Mouse (Mus musculus) cerebral cortex, adult 2 months (tissue): ENCODE data around the gene Mcoln2.

Experiments used
- WGBS: fragments of 180-500 bp; shearing (Covaris S2); methylation state at CpG from one replicate; pipeline ENCODE4 v1.1.7; 2018; 5-methylcytosine and 5-hydroxymethylcytosine counted together

Gene Mcoln2

GRCm38 (mm10) chr3:146146131-146146530 is 3.5 kb upstream of the Mcoln2 start:
- WGBS, result 60% methylated on average over 5 of the region's 5 CpGs

- under 1% methylated on average over 26 of the region's 26 CpGs for WGBS
Measured at GRCm38 (mm10) chr3:146150058-146150400, 396 bp downstream of the Mcoln2 start.

GRCm38 (mm10) chr3:146150560-146150959 is 927 bp downstream of the Mcoln2 start:
- 39% methylated on average over 11 of the region's 11 CpGs for WGBS

- WGBS, result 94% methylated on average over 10 of the region's 10 CpGs
Measured at GRCm38 (mm10) chr3:146151328-146151727, 1.7 kb downstream of the Mcoln2 start.

- 93% methylated on average over 8 of the region's 8 CpGs for WGBS
Measured at GRCm38 (mm10) chr3:146151755-146152154, 2.1 kb downstream of the Mcoln2 start.

- WGBS, result 73% methylated on average over 8 of the region's 8 CpGs
Measured at GRCm38 (mm10) chr3:146152348-146152747, 2.7 kb downstream of the Mcoln2 start.

GRCm38 (mm10) chr3:146152913-146153312 is 3.3 kb downstream of the Mcoln2 start:
- 82% methylated on average over 2 of the region's 2 CpGs for WGBS

- 59% methylated on average over 12 of the region's 12 CpGs for WGBS
Measured at GRCm38 (mm10) chr3:146153862-146154611, 4.4 kb downstream of the Mcoln2 start.

GRCm38 (mm10) chr3:146155628-146156576 is 6.3 kb downstream of the Mcoln2 start:
- 86% methylated on average over 13 of the region's 13 CpGs for WGBS

- 84% methylated on average over 2 of the region's 2 CpGs for WGBS
Measured at GRCm38 (mm10) chr3:146156811-146157210, 7.2 kb downstream of the Mcoln2 start.

GRCm38 (mm10) chr3:146158039-146158438 is 8.4 kb downstream of the Mcoln2 start:
- 83% methylated on average over 4 of the region's 4 CpGs for WGBS

GRCm38 (mm10) chr3:146159360-146159759 is 9.7 kb downstream of the Mcoln2 start:
- WGBS, result 88% methylated on average over 2 of the region's 2 CpGs

- 87% methylated on average over 4 of the region's 4 CpGs for WGBS
Measured at GRCm38 (mm10) chr3:146162197-146162596, 12.6 kb downstream of the Mcoln2 start.

GRCm38 (mm10) chr3:146169356-146169755 is 19.7 kb downstream of the Mcoln2 start:
- 92% methylated on average over 4 of the region's 4 CpGs for whole genome bisulfite sequencing

- 73% methylated on average over 5 of the region's 5 CpGs for WGBS
Measured at GRCm38 (mm10) chr3:146173030-146173429, 23.4 kb downstream of the Mcoln2 start.

- 86% methylated on average over 9 of the region's 9 CpGs for WGBS
Measured at GRCm38 (mm10) chr3:146174215-146174614, 24.6 kb downstream of the Mcoln2 start.

GRCm38 (mm10) chr3:146177295-146177694 is 27.7 kb downstream of the Mcoln2 start:
- WGBS, result 69% methylated on average over 7 of the region's 7 CpGs

- 2% methylated on average over 16 of the region's 16 CpGs for WGBS
Measured at GRCm38 (mm10) chr3:146177748-146178582, 28.3 kb downstream of the Mcoln2 start.

- WGBS, result 39% methylated on average over 2 of the region's 2 CpGs
Measured at GRCm38 (mm10) chr3:146180341-146180740, 30.7 kb downstream of the Mcoln2 start.

GRCm38 (mm10) chr3:146180986-146181385 is 31.4 kb downstream of the Mcoln2 start:
- WGBS, result 38% methylated on average over 3 of the region's 3 CpGs

GRCm38 (mm10) chr3:146184992-146185657 is 35.5 kb downstream of the Mcoln2 start:
- 24% methylated on average over 13 of the region's 13 CpGs for WGBS
